Mouse (Mus musculus): Measurements from ENCODE around the gene Thpo. TPM values are rescaled to one million over a fixed set of nuclear protein-coding genes. Genes with fewer than 3 reads are reported as not detected.

The Thpo gene
- polyA plus RNA-seq, 1 experiment = 15.8 TPM

GRCm38 (mm10) chr16:20675213-20675612, 59.1 kb downstream of the Thpo start:
- Histone ChIP-seq H3K27me3 (ENCODE audit: control insufficient read depth, insufficient read depth, low read length) (no peaks in the 10 kb centered on the region), H3K4me1 (ENCODE audit: control insufficient read depth, insufficient read depth, low read length) (peaks cover 19% of the 10 kb centered on the region), H3K4me3 (replicated peaks; ENCODE audit: insufficient read depth, low read depth, low read length) (no peak overlapping the region), H3K27ac (ENCODE audit: insufficient read depth, low read length) (no peak overlapping the region)
- no peak for DNase-seq
- no peak for TF ChIP-seq CTCF (IDR thresholded peaks at IDR 0.05; ENCODE audit: borderline replicate concordance, insufficient read depth, low read depth, low read length)
- 82% methylated on average over 6 of the region's 6 CpGs for WGBS

Other genes starting within 250 kb of the Thpo start
- 52.4 and 53.3 TPM in 2 replicates for gene Eif2b5, start 235.7 kb downstream of the Thpo start, polyA plus RNA-seq (2012; rRNA removed)
- gene Dvl3, start 217.5 kb downstream of the Thpo start, polyA plus RNA-seq (2012; rRNA removed) = 60.2 and 66.5 TPM in 2 replicates
- gene Ap2m1, start 199.0 kb downstream of the Thpo start, polyA plus RNA-seq (2012; rRNA removed) = 1,156 and 1,178 TPM in 2 replicates
- 107 and 112 TPM in 2 replicates for gene Abcf3, start 185.9 kb downstream of the Thpo start, polyA plus RNA-seq (2012; rRNA removed)
- 46.7 and 58.1 TPM in 2 replicates for gene Vwa5b2, start 145.0 kb downstream of the Thpo start, polyA plus RNA-seq (2012; rRNA removed)
- gene Eef1akmt4, start 122.9 kb downstream of the Thpo start, polyA plus RNA-seq (2012; rRNA removed) = 2.1 and 2.2 TPM in 2 replicates
- not detected in 2 replicates for gene Gm49333, start 122.9 kb downstream of the Thpo start, polyA plus RNA-seq (2012; rRNA removed)
- 23.5 and 25.6 TPM in 2 replicates for gene Alg3, start 122.8 kb downstream of the Thpo start, polyA plus RNA-seq (2012; rRNA removed)
- 230 and 239 TPM in 2 replicates for gene Camk2n2, start 113.2 kb downstream of the Thpo start, polyA plus RNA-seq (2012; rRNA removed)
- 79.0 and 81.5 TPM in 2 replicates for gene Ece2, start 104.7 kb downstream of the Thpo start, polyA plus RNA-seq (2012; rRNA removed)
- 203 and 204 TPM in 2 replicates for gene Psmd2, start 82.9 kb downstream of the Thpo start, polyA plus RNA-seq (2012; rRNA removed)
- 184 and 193 TPM in 2 replicates for gene Eif4g1, start 66.2 kb downstream of the Thpo start, polyA plus RNA-seq (2012; rRNA removed)
- 123 and 137 TPM in 2 replicates for gene Fam131a, start 41.3 kb downstream of the Thpo start, polyA plus RNA-seq (2012; rRNA removed)
- 38.6 and 41.2 TPM in 2 replicates for gene Polr2h, start 16.8 kb downstream of the Thpo start, polyA plus RNA-seq (2012; rRNA removed)
- 94.4 and 97.2 TPM in 2 replicates for gene Clcn2, start 16.8 kb downstream of the Thpo start, polyA plus RNA-seq (2012; rRNA removed)
- 60.1 and 71.4 TPM in 2 replicates for gene Chrd, start 1.4 kb downstream of the Thpo start, polyA plus RNA-seq (2012; rRNA removed)